Mouse (Mus musculus) lung, adult 2 months (tissue): ENCODE data around the gene Il17c. TPM values are rescaled to one million over a fixed set of nuclear protein-coding genes. Genes with fewer than 3 reads are reported as not detected.

Experiments
- DNase-seq: peaks from one replicate; pipeline ENCODE4 v3.0.0; 2022
- H3K4me1 ChIP-seq: fragments of 200-500 bp; 2 replicates; pipeline ENCODE4 v1.6.1; 2011; ENCODE audit warnings: low read length; ENCODE audit not compliant: control insufficient read depth, insufficient read depth
- H3K4me3 ChIP-seq: fragments of 200-500 bp; replicated peaks from 2 replicates; pipeline ENCODE3; 2011; ENCODE audit warnings: low read depth, mild to moderate bottlenecking, control low read depth, low read length; ENCODE audit errors: extremely low read depth
- CTCF ChIP-seq: fragments of 200-500 bp; IDR thresholded peaks from 2 replicates; pipeline ENCODE4 v1.5.1; 2011; ENCODE audit warnings: mild to moderate bottlenecking, low read length, control low read depth; ENCODE audit not compliant: insufficient read depth
- POLR2A ChIP-seq: fragments of 200-500 bp; IDR thresholded peaks from 2 replicates; pipeline ENCODE4 v1.6.1; 2011; ENCODE audit warnings: low read depth, mild to moderate bottlenecking, control low read depth, low read length, borderline replicate concordance; ENCODE audit errors: extremely low read depth
- WGBS: fragments of 180-500 bp; shearing (Covaris S2); methylation state at CpG from one replicate; pipeline ENCODE4 v1.1.7; 2018; 5-methylcytosine and 5-hydroxymethylcytosine counted together
- polyA plus RNA-seq: library from polyadenylated mRNA; depleted of rRNA; stranded (reverse); fragments of >200 nt; gene quantifications from 2 replicates; pipeline ENCODE4 v1.2.3, GENCODE M21; 2012

Gene Il17c
- polyA plus RNA-seq, 1 experiment = 0.62 TPM

GRCm38 (mm10) chr8:122452154-122452553, 30.3 kb downstream of the Il17c start:
- DNase-seq = no peak
- 90% methylated on average over 10 of the region's 10 CpGs for WGBS
- Histone ChIP-seq H3K4me1 (no peaks in the 10 kb centered on the region), H3K4me3 (no peak overlapping the region)
- TF ChIP-seq CTCF (no peak), POLR2A (no peak)

- TF ChIP-seq CTCF = no peak
- TF ChIP-seq POLR2A = no peak
- no peak for DNase-seq
- WGBS = 61% methylated on average over 6 of the region's 6 CpGs
Observed at GRCm38 (mm10) chr8:122454409-122454808, 32.6 kb downstream of the Il17c start.

GRCm38 (mm10) chr8:122457171-122457570, 35.4 kb downstream of the Il17c start:
- DNase-seq = no peak
- WGBS = 71% methylated on average over 11 of the region's 11 CpGs
- no peaks in the 10 kb centered on the region for H3K4me1 ChIP-seq

More at GRCm38 (mm10) chr8:122454409-122454808, 32.6 kb downstream of the Il17c start:
- Histone ChIP-seq H3K4me1 (no peaks in the 10 kb centered on the region), H3K4me3 (no peak overlapping the region)

GRCm38 (mm10) chr8:122459218-122459900, 37.5 kb downstream of the Il17c start:
- Histone ChIP-seq H3K4me1 (peaks cover 5% of the 10 kb centered on the region), H3K4me3 (no peak overlapping the region)
- WGBS = 52% methylated on average over 6 of the region's 6 CpGs
- no peak for DNase-seq
- 0 out of 2 replicates have a peak, but pooled peaks have one; percentile 11 for TF ChIP-seq CTCF
- no peak for TF ChIP-seq POLR2A

More at GRCm38 (mm10) chr8:122457171-122457570, 35.4 kb downstream of the Il17c start:
- no peak for TF ChIP-seq CTCF
- TF ChIP-seq POLR2A = no peak
- no peak overlapping the region for H3K4me3 ChIP-seq

GRCm38 (mm10) chr8:122459990-122460389, 38.2 kb downstream of the Il17c start:
- TF ChIP-seq POLR2A (no peak), CTCF (no peak)
- 20% methylated on average over 7 of the region's 7 CpGs for WGBS
- no peak for DNase-seq
- H3K4me3 ChIP-seq = no peak overlapping the region
- peaks cover 6% of the 10 kb centered on the region for H3K4me1 ChIP-seq

GRCm38 (mm10) chr8:122460524-122461472, 39.0 kb downstream of the Il17c start, which contains the start of gene Snai3:
Gene Snai3 (minus strand): TSS chr8:122460733.
- peak; percentile 80 for DNase-seq
- Histone ChIP-seq H3K4me1 (peaks cover 7% of the 10 kb centered on the region), H3K4me3 (peak within 1 kb of the TSS; percentile 20)
- TF ChIP-seq CTCF = no peak
- TF ChIP-seq POLR2A = no peak
- WGBS = 3% methylated on average over 56 of the region's 56 CpGs

GRCm38 (mm10) chr8:122461473-122462148, 39.8 kb downstream of the Il17c start:
- 70% methylated on average over 11 of the region's 11 CpGs for WGBS
- no peak for DNase-seq
- no peak overlapping the region for H3K4me3 ChIP-seq
- peaks cover 7% of the 10 kb centered on the region for H3K4me1 ChIP-seq
- TF ChIP-seq CTCF = no peak

- H3K4me3 ChIP-seq = no peak overlapping the region
- DNase-seq = no peak
- WGBS = 77% methylated on average over 8 of the region's 8 CpGs
- H3K4me1 ChIP-seq = peaks cover 7% of the 10 kb centered on the region
- TF ChIP-seq CTCF (no peak), POLR2A (no peak)
Observed at GRCm38 (mm10) chr8:122462510-122462909, 40.7 kb downstream of the Il17c start.

- WGBS = 18% methylated on average over 12 of the region's 12 CpGs
- TF ChIP-seq POLR2A (no peak), CTCF (no peak)
- no peak overlapping the region for H3K4me3 ChIP-seq
- H3K4me1 ChIP-seq = peaks cover 7% of the 10 kb centered on the region
- DNase-seq = peak; percentile 48
Observed at GRCm38 (mm10) chr8:122463651-122464640, 42.1 kb downstream of the Il17c start.
